Mouse (Mus musculus) neural tube, embryonic 11.5 days (tissue): Measurements from ENCODE around the gene Foxa1. TPM values are rescaled to one million over a fixed set of nuclear protein-coding genes. Genes with fewer than 3 reads are reported as not detected.
A peak's percentile ranks its signal among the peaks of the same experiment; 100 is the strongest.

Experiments
- ATAC-seq: fragments of 200-750 bp; cut with Nextera tagmentation; 2 replicates; pipeline ENCODE4 v1.8.0; 2017; ENCODE audit warnings: moderate number of reproducible peaks, mild to moderate bottlenecking, moderate TSS enrichment, moderate library complexity; ENCODE audit not compliant: insufficient read depth, low FRiP score, low TSS enrichment
- DNase-seq: peaks from one replicate; pipeline ENCODE4 v3.0.0-alpha.2; 2015; ENCODE audit warnings: low spot score
- H3K27ac ChIP-seq: fragments of 300-500 bp; sonication (generic); 2 replicates; pipeline ENCODE4 v1.5.1; 2014; ENCODE audit warnings: low read depth, mild to moderate bottlenecking, low read length
- H3K27me3 ChIP-seq: fragments of 300-500 bp; sonication (generic); 2 replicates; pipeline ENCODE4 v1.6.1; 2014; ENCODE audit warnings: mild to moderate bottlenecking, low read length, mixed read lengths; ENCODE audit not compliant: control insufficient read depth, insufficient read depth
- H3K36me3 ChIP-seq: fragments of 300-500 bp; sonication (generic); 2 replicates; pipeline ENCODE4 v1.6.1; 2014; ENCODE audit warnings: mild to moderate bottlenecking, low read length, moderate library complexity, mixed read lengths; ENCODE audit not compliant: control insufficient read depth, insufficient read depth
- H3K4me1 ChIP-seq: fragments of 300-500 bp; sonication (generic); 2 replicates; pipeline ENCODE4 v1.6.1; 2014; ENCODE audit warnings: low read length, mixed read lengths; ENCODE audit not compliant: control insufficient read depth, insufficient read depth
- H3K4me2 ChIP-seq: fragments of 300-500 bp; sonication (generic); 2 replicates; pipeline ENCODE4 v1.6.1; 2014; ENCODE audit warnings: low read depth, mild to moderate bottlenecking, moderate library complexity
- H3K4me3 ChIP-seq: fragments of 300-500 bp; sonication (generic); 2 replicates; pipeline ENCODE4 v1.5.1; 2014; ENCODE audit warnings: low read depth, low read length
- H3K9ac ChIP-seq: fragments of 300-500 bp; sonication (generic); 2 replicates; pipeline ENCODE4 v1.6.1; 2014; ENCODE audit warnings: mild to moderate bottlenecking, low read length
- H3K9me3 ChIP-seq: fragments of 300-500 bp; sonication (generic); 2 replicates; pipeline ENCODE4 v1.6.1; 2016; ENCODE audit warnings: low read length; ENCODE audit not compliant: control insufficient read depth
- WGBS: fragments of 180-500 bp; shearing (Covaris S2); extraction: QIAGEN DNeasy Blood & Tissue Kit; methylation state at CpG from one replicate; pipeline ENCODE4 v1.1.7; 2014; 5-methylcytosine and 5-hydroxymethylcytosine counted together
- polyA plus RNA-seq: library from polyadenylated mRNA; unstranded; fragments of >200 nt; fragmentation: Nextera tagmentation; extraction: Ambion mirVana; gene quantifications from 2 replicates; pipeline ENCODE4 v1.2.1, GENCODE M21; 2014

Gene Foxa1
- polyA plus RNA-seq, 1 experiment from 2014 or later, result 1.6 TPM

GRCm38 (mm10) chr12:57550181-57550808 lies 3.6 kb upstream of the Foxa1 start:
- no peak overlapping the region for H3K4me3 ChIP-seq
- H3K4me2 ChIP-seq, result no peak overlapping the region
- WGBS, result 1% methylated on average over 31 of the region's 31 CpGs

DNA sequence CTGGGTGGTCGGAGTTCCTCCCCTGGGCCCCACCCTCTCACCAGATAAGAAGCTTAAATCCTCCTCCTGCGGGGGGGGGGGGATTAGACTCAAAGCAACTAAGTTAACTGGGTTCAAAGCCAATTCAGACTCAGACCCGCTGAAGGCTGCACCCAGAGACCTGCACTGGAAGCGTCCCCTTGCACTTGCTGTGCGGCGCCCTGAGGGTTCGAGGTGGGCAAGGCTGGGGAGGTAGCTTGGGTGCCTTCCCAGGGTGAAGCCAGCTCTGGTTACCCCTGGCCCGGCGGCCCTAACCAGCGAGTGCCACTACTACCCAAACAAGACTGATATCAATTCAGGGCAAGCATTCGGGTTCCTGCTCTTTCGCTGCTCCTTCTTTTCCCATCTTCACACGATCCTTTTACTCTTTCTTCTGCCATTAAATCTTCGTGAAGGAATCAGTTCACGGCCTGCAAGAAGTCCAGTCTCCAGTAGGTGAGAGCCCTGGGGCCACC lies 3.0 kb upstream of the Foxa1 start:
- peaks cover 4% of the 10 kb centered on the region; the same call in 1 of the 2 replicates for H3K4me1 ChIP-seq

More at GRCm38 (mm10) chr12:57550181-57550808, 3.6 kb upstream of the Foxa1 start:
- DNase-seq (peak; percentile 41), ATAC-seq (no peak)
- H3K27me3 ChIP-seq, result peaks cover 96% of the 10 kb centered on the region
- H3K9ac ChIP-seq, result no peak overlapping the region
- no peaks in the 10 kb centered on the region for H3K36me3 ChIP-seq
- no peak overlapping the region for H3K27ac ChIP-seq
- peaks cover 4% of the 10 kb centered on the region; the same call in 1 of the 2 replicates for H3K4me1 ChIP-seq
- no peaks in the 10 kb centered on the region for H3K9me3 ChIP-seq

DNA sequence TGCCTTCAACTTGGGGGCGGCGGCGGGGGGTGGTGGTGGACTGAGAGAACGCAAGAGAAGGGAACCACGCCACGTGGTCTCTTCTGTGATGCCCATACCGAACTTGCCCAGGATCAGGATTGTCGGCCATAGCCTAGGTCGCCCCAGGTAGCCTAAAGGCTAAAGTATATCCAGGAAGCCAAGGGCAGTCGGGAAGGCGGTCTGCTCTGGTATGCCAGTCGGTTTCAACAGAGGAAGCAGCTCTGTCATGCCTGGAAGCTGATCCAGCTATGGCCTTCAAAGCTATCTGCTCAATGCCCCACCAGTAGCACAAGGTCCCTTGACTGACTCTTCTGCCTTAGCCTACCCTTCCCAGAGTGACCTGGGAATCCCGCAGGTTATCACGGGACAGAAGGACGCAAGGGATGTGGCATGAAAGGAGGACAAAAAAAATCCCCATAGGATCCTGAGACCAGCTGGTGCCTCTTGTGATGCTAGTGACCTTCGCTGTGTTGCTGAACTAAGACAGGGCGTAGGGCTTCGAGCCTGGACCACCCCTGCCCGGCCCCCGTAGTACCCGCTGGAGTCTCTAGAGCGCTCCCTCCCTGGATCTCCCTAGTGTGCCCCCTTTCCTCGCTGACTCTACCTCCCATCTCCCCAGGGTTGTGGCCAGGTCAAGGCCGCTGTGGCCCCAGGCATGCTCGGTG lies 2.4 kb upstream of the Foxa1 start:
- 1% methylated on average over 25 of the region's 25 CpGs for WGBS
- Histone ChIP-seq H3K27me3 (peaks cover 99% of the 10 kb centered on the region), H3K4me1 (peaks cover 4% of the 10 kb centered on the region; the same call in 1 of the 2 replicates), H3K27ac (no peak overlapping the region), H3K4me2 (no peak overlapping the region), H3K9me3 (no peaks in the 10 kb centered on the region), H3K9ac (no peak overlapping the region), H3K36me3 (no peaks in the 10 kb centered on the region), H3K4me3 (no peak overlapping the region)
- no peak for ATAC-seq
- DNase-seq, result peak; percentile 26

More for the DNA sequence above, 3.0 kb upstream of the Foxa1 start:
- Histone ChIP-seq H3K9me3 (no peaks in the 10 kb centered on the region), H3K4me3 (no peak overlapping the region), H3K36me3 (no peaks in the 10 kb centered on the region), H3K4me2 (no peak overlapping the region), H3K27ac (no peak overlapping the region), H3K9ac (no peak overlapping the region), H3K27me3 (peaks cover 96% of the 10 kb centered on the region)
- DNase-seq, result peak; percentile 12
- no peak for ATAC-seq
- WGBS, result 3% methylated on average over 14 of the region's 15 CpGs

- H3K9me3 ChIP-seq, result no peaks in the 10 kb centered on the region
- no peaks in the 10 kb centered on the region for H3K36me3 ChIP-seq
- DNase-seq, result peak; percentile 70
- under 1% methylated on average over 20 of the region's 20 CpGs for WGBS
- peaks cover 98% of the 10 kb centered on the region for H3K27me3 ChIP-seq
- H3K27ac ChIP-seq, result no peak overlapping the region
- H3K9ac ChIP-seq, result no peak overlapping the region
- no peak for ATAC-seq
- H3K4me1 ChIP-seq, result peaks cover 4% of the 10 kb centered on the region; the same call in 1 of the 2 replicates
- no peak overlapping the region for H3K4me2 ChIP-seq
- H3K4me3 ChIP-seq, result no peak overlapping the region
Observed at GRCm38 (mm10) chr12:57548352-57548980, 1.8 kb upstream of the Foxa1 start.

DNA sequence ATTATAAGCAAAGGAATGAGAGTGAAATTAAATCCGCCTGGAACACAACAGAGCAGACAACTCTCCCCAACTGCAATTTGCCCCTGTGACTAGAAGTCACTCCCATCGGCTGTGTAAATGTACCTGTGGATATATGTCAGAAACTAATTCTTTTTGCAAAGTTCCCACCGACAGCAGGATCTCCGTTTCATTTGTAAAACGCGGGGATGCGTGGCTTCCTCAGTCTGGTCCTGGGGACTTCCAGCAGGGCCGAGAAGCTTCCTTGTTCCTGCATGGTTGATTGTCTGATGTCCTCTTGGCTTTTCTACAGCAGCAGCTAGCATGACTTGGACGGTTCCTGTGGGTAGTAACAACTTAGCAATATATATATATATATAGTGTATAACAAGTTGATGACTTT lies 1.2 kb upstream of the Foxa1 start:
- Histone ChIP-seq H3K4me1 (peaks cover 4% of the 10 kb centered on the region; the same call in 1 of the 2 replicates), H3K9ac (no peak overlapping the region), H3K27ac (no peak overlapping the region), H3K4me3 (no peak overlapping the region), H3K4me2 (no peak overlapping the region), H3K27me3 (peaks cover 98% of the 10 kb centered on the region), H3K9me3 (no peaks in the 10 kb centered on the region), H3K36me3 (no peaks in the 10 kb centered on the region)
- ATAC-seq, result no peak
- WGBS, result 2% methylated on average over 9 of the region's 9 CpGs
- peak; percentile 45 for DNase-seq

- Histone ChIP-seq H3K27ac (no peak overlapping the region), H3K4me1 (peaks cover 4% of the 10 kb centered on the region; the same call in 1 of the 2 replicates), H3K9me3 (no peaks in the 10 kb centered on the region), H3K9ac (peak overlapping the region; percentile 29), H3K36me3 (no peaks in the 10 kb centered on the region), H3K4me3 (peak overlapping the region; percentile 49), H3K4me2 (peak overlapping the region; percentile 91), H3K27me3 (peaks cover 98% of the 10 kb centered on the region)
- peak; percentile 60 for ATAC-seq
- peak; percentile 61 for DNase-seq
- under 1% methylated on average over 89 of the region's 106 CpGs for WGBS
Observed at GRCm38 (mm10) chr12:57545371-57546241, 1.1 kb downstream of the Foxa1 start.

- peaks cover 4% of the 10 kb centered on the region; the same call in 1 of the 2 replicates for H3K4me1 ChIP-seq
- H3K27me3 ChIP-seq, result peaks cover 94% of the 10 kb centered on the region
- under 1% methylated on average over 31 of the region's 31 CpGs for WGBS
- DNase-seq (peak; percentile 86), ATAC-seq (peak; percentile 32; the same call in 1 of the 2 replicates)
- no peaks in the 10 kb centered on the region for H3K9me3 ChIP-seq
- no peak overlapping the region for H3K27ac ChIP-seq
- H3K4me3 ChIP-seq, result peak overlapping the region; percentile 49
- peak overlapping the region; percentile 91 for H3K4me2 ChIP-seq
- H3K36me3 ChIP-seq, result no peaks in the 10 kb centered on the region
- no peak overlapping the region for H3K9ac ChIP-seq
Observed at GRCm38 (mm10) chr12:57544641-57545370, 1.9 kb downstream of the Foxa1 start.
